Mouse (Mus musculus) MEL (cell line): ENCODE measurements around the gene Fnip2. TPM values are rescaled to one million over a fixed set of nuclear protein-coding genes. Genes with fewer than 3 reads are reported as not detected.

Experiments
- DNase-seq: peaks from one replicate; pipeline ENCODE4 v3.0.0; 2011; ENCODE audit warnings: low read depth, low spot score
- H3K27ac ChIP-seq: 2 replicates; pipeline ENCODE4 v1.5.1; 2012; ENCODE audit warnings: low read depth, mild to moderate bottlenecking, control low read depth, low read length, moderate library complexity; ENCODE audit not compliant: control insufficient read depth
- H3K27me3 ChIP-seq, 2 experiments: fragments of 150-350 bp in 1 of 2; sonication (generic) in 1 of 2; 2 replicates each; pipeline ENCODE4 v1.6.1; 2012; ENCODE audit warnings: low read length in 2 of 2, mild to moderate bottlenecking in 2 of 2, improper control_type of control experiment in 1 of 2, moderate library complexity in 1 of 2; ENCODE audit not compliant: insufficient read depth in 2 of 2, control insufficient read depth in 1 of 2
- H3K36me3 ChIP-seq, 2 experiments: 2 replicates each; pipeline ENCODE4 v1.6.1; 2012 to 2014; ENCODE audit warnings: low read length in 2 of 2, improper control_type of control experiment in 1 of 2, inconsistent platforms in 1 of 2, mild to moderate bottlenecking in 1 of 2; ENCODE audit not compliant: insufficient read depth in 2 of 2, control insufficient read depth in 1 of 2
- H3K4me1 ChIP-seq, 2 experiments: fragments of 150-350 bp in 1 of 2; sonication (generic) in 1 of 2; 2 replicates each; pipeline ENCODE4 v1.6.1; 2012; ENCODE audit warnings: low read length in 2 of 2, improper control_type of control experiment in 1 of 2, mild to moderate bottlenecking in 1 of 2; ENCODE audit not compliant: insufficient read depth in 2 of 2, control insufficient read depth in 1 of 2
- H3K4me3 ChIP-seq, 2 experiments: fragments of 150-350 bp in 1 of 2; sonication (generic) in 1 of 2; 2 replicates each; pipeline ENCODE4 v1.5.1; 2012; ENCODE audit warnings: low read depth in 2 of 2, low read length in 2 of 2, mild to moderate bottlenecking in 2 of 2, moderate library complexity in 2 of 2, control low read depth in 1 of 2, improper control_type of control experiment in 1 of 2; ENCODE audit not compliant: control insufficient read depth in 1 of 2, insufficient read depth in 1 of 2
- H3K79me2 ChIP-seq: 2 replicates; pipeline ENCODE4 v1.6.1; 2012; ENCODE audit warnings: mild to moderate bottlenecking, low read length, moderate library complexity; ENCODE audit not compliant: control insufficient read depth, poor library complexity, insufficient read depth
- H3K9ac ChIP-seq: 2 replicates; pipeline ENCODE4 v1.6.1; 2012; ENCODE audit warnings: low read depth, mild to moderate bottlenecking, control low read depth, low read length, moderate library complexity; ENCODE audit not compliant: control insufficient read depth, poor library complexity, severe bottlenecking
- H3K9me3 ChIP-seq: fragments of 150-350 bp; sonication (generic); replicated peaks from 2 replicates; pipeline ENCODE4 v1.6.1; 2012; ENCODE audit warnings: mild to moderate bottlenecking, low read length, improper control_type of control experiment, moderate library complexity; ENCODE audit not compliant: insufficient read depth
- BHLHE40 ChIP-seq: IDR thresholded peaks from 2 replicates; pipeline ENCODE4 v1.6.1; 2012; ENCODE audit warnings: low read depth, mild to moderate bottlenecking, inconsistent platforms, low read length, improper control_type of control experiment, borderline replicate concordance
- CHD1 ChIP-seq: IDR thresholded peaks from 2 replicates; pipeline ENCODE4 v1.6.1; 2012; ENCODE audit warnings: low read depth, mild to moderate bottlenecking, inconsistent platforms, low read length, improper control_type of control experiment
- CHD2 ChIP-seq: IDR thresholded peaks from 2 replicates; pipeline ENCODE4 v1.6.1; 2011; ENCODE audit warnings: low read length, improper control_type of control experiment
- CTCF ChIP-seq, 3 experiments: IDR thresholded peaks in 2 of 3; conservative IDR thresholded peaks in 1 of 3; 2 replicates each; pipeline ENCODE4 v1.5.1; 2011 to 2012; ENCODE audit warnings: low read length in 3 of 3, low read depth in 2 of 3, mild to moderate bottlenecking in 2 of 3, improper control_type of control experiment in 1 of 3, inconsistent platforms in 1 of 3, mixed read lengths in 1 of 3, moderate library complexity in 1 of 3; ENCODE audit not compliant: control insufficient read depth in 1 of 3, insufficient read depth in 1 of 3, poor library complexity in 1 of 3, severe bottlenecking in 1 of 3
- E2F4 ChIP-seq: IDR thresholded peaks from 2 replicates; pipeline ENCODE4 v1.6.1; 2011; ENCODE audit warnings: low read depth, low read length, improper control_type of control experiment, borderline replicate concordance
- ELF1 ChIP-seq: IDR thresholded peaks from 2 replicates; pipeline ENCODE4 v1.6.1; 2014; ENCODE audit warnings: low read depth, mild to moderate bottlenecking, inconsistent platforms, low read length, improper control_type of control experiment, moderate library complexity
- EP300 ChIP-seq, 2 experiments: IDR thresholded peaks; 2 replicates each; pipeline ENCODE4 v1.6.1; 2011; ENCODE audit warnings: improper control_type of control experiment in 2 of 2, low read length in 2 of 2, low read depth in 1 of 2, mild to moderate bottlenecking in 1 of 2
- ETS1 ChIP-seq: IDR thresholded peaks from 2 replicates; pipeline ENCODE4 v1.6.1; 2012; ENCODE audit warnings: low read depth, mild to moderate bottlenecking, inconsistent platforms, low read length, improper control_type of control experiment, moderate library complexity
- GATA1 ChIP-seq: IDR thresholded peaks from 2 replicates; pipeline ENCODE4 v1.6.1; 2011; ENCODE audit warnings: low read depth, low read length, improper control_type of control experiment
- HCFC1 ChIP-seq: IDR thresholded peaks from 2 replicates; pipeline ENCODE4 v1.6.1; 2012; ENCODE audit warnings: low read depth, mild to moderate bottlenecking, inconsistent platforms, low read length, improper control_type of control experiment, moderate library complexity
- JUND ChIP-seq: IDR thresholded peaks from 2 replicates; pipeline ENCODE4 v1.6.1; 2011; ENCODE audit warnings: low read depth, mild to moderate bottlenecking, improper control_type of control experiment, low read length
- KAT2A ChIP-seq: conservative IDR thresholded peaks from 2 replicates; pipeline ENCODE4 v1.6.1; 2012; ENCODE audit warnings: low read depth, low read length, improper control_type of control experiment, inconsistent platforms
- MAFK ChIP-seq: IDR thresholded peaks from 2 replicates; pipeline ENCODE4 v1.6.1; 2011; ENCODE audit warnings: low read depth, mild to moderate bottlenecking, low read length, improper control_type of control experiment, borderline replicate concordance
- MAZ ChIP-seq: IDR thresholded peaks from 2 replicates; pipeline ENCODE4 v1.6.1; 2012; ENCODE audit warnings: low read depth, mild to moderate bottlenecking, inconsistent platforms, low read length, improper control_type of control experiment
- MEF2A ChIP-seq: IDR thresholded peaks from 2 replicates; pipeline ENCODE4 v1.6.1; 2014; ENCODE audit warnings: low read depth, mild to moderate bottlenecking, inconsistent platforms, low read length, improper control_type of control experiment; ENCODE audit not compliant: poor library complexity, insufficient replicate concordance, severe bottlenecking; ENCODE audit errors: extremely low read depth
- MXI1 ChIP-seq: IDR thresholded peaks from 2 replicates; pipeline ENCODE4 v1.6.1; 2011; ENCODE audit warnings: mild to moderate bottlenecking, low read depth, low read length, improper control_type of control experiment
- MYB ChIP-seq: IDR thresholded peaks from 2 replicates; pipeline ENCODE4 v1.6.1; 2011; ENCODE audit warnings: mild to moderate bottlenecking, low read depth, low read length, improper control_type of control experiment
- NELFE ChIP-seq: IDR thresholded peaks from 2 replicates; pipeline ENCODE4 v1.6.1; 2011; ENCODE audit warnings: low read depth, low read length, improper control_type of control experiment
- NRF1 ChIP-seq: IDR thresholded peaks from 2 replicates; pipeline ENCODE4 v1.6.1; 2014; ENCODE audit warnings: low read depth, mild to moderate bottlenecking, inconsistent platforms, low read length, improper control_type of control experiment, moderate library complexity; ENCODE audit not compliant: poor library complexity, insufficient read depth, severe bottlenecking
- POLR2A ChIP-seq, 2 experiments: IDR thresholded peaks; 2 replicates each; pipeline ENCODE4 v1.6.1; 2011 to 2012; ENCODE audit warnings: low read length in 2 of 2, mild to moderate bottlenecking in 2 of 2, control low read depth in 1 of 2, improper control_type of control experiment in 1 of 2, low read depth in 1 of 2, moderate library complexity in 1 of 2; ENCODE audit not compliant: control insufficient read depth in 1 of 2, insufficient read depth in 1 of 2, poor library complexity in 1 of 2
- RAD21 ChIP-seq: IDR thresholded peaks from 2 replicates; pipeline ENCODE4 v1.6.1; 2011; ENCODE audit warnings: mild to moderate bottlenecking, low read depth, low read length, improper control_type of control experiment
- RCOR1 ChIP-seq: IDR thresholded peaks from 2 replicates; pipeline ENCODE4 v1.6.1; 2012; ENCODE audit warnings: low read depth, mild to moderate bottlenecking, inconsistent platforms, low read length, improper control_type of control experiment
- SIN3A ChIP-seq: IDR thresholded peaks from 2 replicates; pipeline ENCODE4 v1.6.1; 2012; ENCODE audit warnings: low read length, improper control_type of control experiment, inconsistent platforms
- TBP ChIP-seq: IDR thresholded peaks from 2 replicates; pipeline ENCODE4 v1.8.0; 2011; ENCODE audit warnings: low read depth, low read length, improper control_type of control experiment
- TCF12 ChIP-seq: IDR thresholded peaks from 2 replicates; pipeline ENCODE4 v1.6.1; 2014; ENCODE audit warnings: low read depth, mild to moderate bottlenecking, inconsistent platforms, low read length, improper control_type of control experiment, moderate library complexity
- UBTF ChIP-seq: IDR thresholded peaks from 2 replicates; pipeline ENCODE4 v1.6.1; 2012; ENCODE audit warnings: low read depth, mild to moderate bottlenecking, inconsistent platforms, low read length, improper control_type of control experiment, moderate library complexity, borderline replicate concordance; ENCODE audit not compliant: insufficient read depth
- USF1 ChIP-seq: IDR thresholded peaks from 2 replicates; pipeline ENCODE4 v1.6.1; 2014; ENCODE audit warnings: low read depth, mild to moderate bottlenecking, inconsistent platforms, low read length, improper control_type of control experiment, moderate library complexity
- USF2 ChIP-seq, 2 experiments: IDR thresholded peaks; 2 replicates each; pipeline ENCODE4 v1.6.1; 2011 to 2012; ENCODE audit warnings: improper control_type of control experiment in 2 of 2, low read length in 2 of 2, borderline replicate concordance in 1 of 2, inconsistent platforms in 1 of 2, low read depth in 1 of 2, mild to moderate bottlenecking in 1 of 2; ENCODE audit not compliant: insufficient read depth in 1 of 2
- ZKSCAN1 ChIP-seq: IDR thresholded peaks from 2 replicates; pipeline ENCODE4 v1.6.1; 2012; ENCODE audit warnings: low read depth, mild to moderate bottlenecking, inconsistent platforms, low read length, improper control_type of control experiment, moderate library complexity
- polyA plus RNA-seq, 2 experiments: library from polyadenylated mRNA; stranded (reverse) in 1 of 2; unstranded in 1 of 2; fragments of >175 nt in 1 of 2; fragments of >200 nt in 1 of 2; gene quantifications; 2 replicates each; pipeline versions ENCODE4 v1.2.1 to v1.2.4; 2012; ENCODE audit warnings: low replicate concordance in 2 of 2, low read depth in 1 of 2; ENCODE audit not compliant: insufficient read length in 2 of 2, insufficient read depth in 1 of 2, missing spikeins in 1 of 2
- total RNA-seq: library from RNA; depleted of rRNA; stranded (reverse); fragments of 300-350 nt; gene quantifications from 2 replicates; pipeline ENCODE4 v1.2.3, GENCODE M21; 2012

Fnip2 gene
- total and polyA plus RNA-seq, 3 experiments, result 10.4 to 65.8 (median 11.0) TPM

DNA sequence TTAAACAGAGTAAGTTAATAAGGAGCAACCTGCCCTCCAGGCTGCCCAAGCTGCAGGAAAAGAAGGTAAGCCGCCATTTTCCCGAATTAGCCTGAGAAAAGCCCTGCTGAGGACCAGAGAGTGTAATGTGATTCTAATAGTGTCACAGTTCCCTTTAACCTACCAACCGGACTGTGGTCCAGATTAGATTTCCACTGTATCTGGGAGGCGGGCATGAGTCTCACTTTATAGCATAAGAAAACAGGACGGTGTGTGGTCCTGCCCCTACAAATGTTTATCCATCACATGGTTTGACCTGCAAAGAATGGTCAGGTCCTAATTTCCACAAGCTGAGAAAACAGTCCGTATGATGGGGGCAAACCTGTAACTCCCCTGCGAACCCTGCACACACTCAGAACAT lies 118.2 kb downstream of the Fnip2 start:
- DNase-seq, result no peak
- no peaks in the 10 kb centered on the region for H3K27me3 ChIP-seq

DNA sequence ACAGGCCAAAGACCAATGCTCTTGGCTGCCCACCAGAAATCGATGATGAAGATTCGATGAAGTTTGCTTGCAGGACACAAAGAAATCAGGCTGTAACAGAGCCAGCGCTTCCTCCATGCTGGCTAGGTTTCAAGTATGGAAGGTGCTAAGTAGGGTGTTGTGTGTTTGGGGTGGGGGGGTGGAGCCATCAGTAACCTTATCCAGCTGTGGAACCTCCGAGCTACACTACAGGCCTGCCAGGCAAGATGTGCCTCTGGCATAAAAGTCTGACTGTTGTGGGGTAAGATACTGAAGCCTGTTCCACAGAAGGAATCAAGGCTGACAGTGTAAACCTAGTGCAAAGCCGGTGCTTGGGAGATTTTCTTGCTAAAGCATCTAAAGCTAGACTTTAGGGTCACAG lies 119.2 kb downstream of the Fnip2 start:
- H3K9me3 ChIP-seq, result no peaks in the 10 kb centered on the region
- H3K9ac ChIP-seq, result no peak overlapping the region
- no peaks in the 10 kb centered on the region for H3K36me3 ChIP-seq
- H3K79me2 ChIP-seq, result no peaks in the 10 kb centered on the region
- DNase-seq, result no peak
- H3K27me3 ChIP-seq, result no peaks in the 10 kb centered on the region
- no peaks in the 10 kb centered on the region; a peak in 1 of 4 replicates for H3K4me1 ChIP-seq
- H3K4me3 ChIP-seq, result no peak overlapping the region
- no peak for TF ChIP-seq POLR2A (IDR thresholded peaks at IDR 0.05; ENCODE audit: control insufficient read depth in 1 of 2, insufficient read depth in 1 of 2, low read depth in 1 of 2, low read length in 2 of 2, poor library complexity in 1 of 2)
- no peak for TF ChIP-seq CTCF (IDR thresholded peaks at IDR 0.05 in 2 of 3, conservative IDR thresholded peaks at IDR 0.05 in 1 of 3; ENCODE audit: control insufficient read depth in 1 of 3, insufficient read depth in 1 of 3, low read depth in 2 of 3, low read length in 3 of 3, poor library complexity in 1 of 3, severe bottlenecking in 1 of 3)
- no peak for TF ChIP-seq HCFC1
- TF ChIP-seq TCF12, result no peak
- TF ChIP-seq E2F4, result no peak
- no peak for TF ChIP-seq NRF1
- no peak for TF ChIP-seq CHD2
- TF ChIP-seq MEF2A, result no peak
- TF ChIP-seq USF2 (IDR thresholded peaks at IDR 0.05; ENCODE audit: borderline replicate concordance in 1 of 2, insufficient read depth in 1 of 2, low read depth in 1 of 2, low read length in 2 of 2), result no peak
- no peak for TF ChIP-seq ELF1
- TF ChIP-seq ETS1, result no peak
- TF ChIP-seq BHLHE40, result no peak
- TF ChIP-seq GATA1, result no peak
- TF ChIP-seq EP300 (IDR thresholded peaks at IDR 0.05; ENCODE audit: low read depth in 1 of 2, low read length in 2 of 2), result no peak
- TF ChIP-seq MYB, result no peak
- no peak for TF ChIP-seq TBP
- TF ChIP-seq ZKSCAN1, result no peak
- no peak for TF ChIP-seq CHD1
- no peak for TF ChIP-seq NELFE
- TF ChIP-seq JUND, result no peak
- no peak overlapping the region for H3K27ac ChIP-seq

More for the DNA sequence above, 118.2 kb downstream of the Fnip2 start:
- H3K9me3 ChIP-seq, result no peaks in the 10 kb centered on the region
- H3K79me2 ChIP-seq, result no peaks in the 10 kb centered on the region
- no peak overlapping the region for H3K9ac ChIP-seq
- H3K36me3 ChIP-seq, result no peaks in the 10 kb centered on the region
- no peak overlapping the region for H3K27ac ChIP-seq
- H3K4me3 ChIP-seq, result no peak overlapping the region
- no peak for TF ChIP-seq RCOR1
- no peak for TF ChIP-seq UBTF
- no peak for TF ChIP-seq GATA1
- no peak for TF ChIP-seq SIN3A
- no peak for TF ChIP-seq RAD21
- no peak for TF ChIP-seq MAZ
- TF ChIP-seq MAFK, result no peak
- TF ChIP-seq BHLHE40, result no peak
- no peak for TF ChIP-seq EP300 (IDR thresholded peaks at IDR 0.05; ENCODE audit: low read depth in 1 of 2, low read length in 2 of 2)
- TF ChIP-seq TBP, result no peak
- no peak for TF ChIP-seq USF1
- no peak for TF ChIP-seq TCF12
- TF ChIP-seq CHD1, result no peak
- TF ChIP-seq CHD2, result no peak
- TF ChIP-seq KAT2A, result no peak
- no peak for TF ChIP-seq MYB
- TF ChIP-seq JUND, result no peak
- no peak for TF ChIP-seq MXI1
- H3K4me1 ChIP-seq, result no peaks in the 10 kb centered on the region; a peak in 1 of 4 replicates
